Mouse (Mus musculus): ENCODE measurements at regions not wholly inside any gene's neighbourhood (a gene's known extent, or its start where the extent isn't known, plus 50 kb on each side); places are given as distances from the start of the nearest gene placed in this dataset.

- no peak for TF ChIP-seq POLR2A (IDR thresholded peaks at IDR 0.05; ENCODE audit: low read depth, low read length)
- TF ChIP-seq CTCF (conservative IDR thresholded peaks at IDR 0.05; ENCODE audit: insufficient read depth, insufficient read length, low read depth, low read length), result no peak
Observed at GRCm38 (mm10) chr7:79201246-79201645, 52.4 kb upstream of the Mfge8 start.
